Mouse (Mus musculus) kidney, adult 11 months (tissue): ENCODE results near the gene Cnr2.
A peak's percentile ranks its signal among the peaks of the same experiment; 100 is the strongest.

Experiments used
- DNase-seq: peaks from one replicate; pipeline ENCODE4 v3.0.0; 2022

Gene Cnr2

GRCm38 (mm10) chr4:135895071-135895571 lies at the start of gene Cnr2:
TSS of gene Cnr2 (plus strand) at chr4:135895394.
- no peak for DNase-seq

- no peak for DNase-seq
Observed at GRCm38 (mm10) chr4:135847581-135847980, 47.6 kb upstream of the Cnr2 start.

DNA sequence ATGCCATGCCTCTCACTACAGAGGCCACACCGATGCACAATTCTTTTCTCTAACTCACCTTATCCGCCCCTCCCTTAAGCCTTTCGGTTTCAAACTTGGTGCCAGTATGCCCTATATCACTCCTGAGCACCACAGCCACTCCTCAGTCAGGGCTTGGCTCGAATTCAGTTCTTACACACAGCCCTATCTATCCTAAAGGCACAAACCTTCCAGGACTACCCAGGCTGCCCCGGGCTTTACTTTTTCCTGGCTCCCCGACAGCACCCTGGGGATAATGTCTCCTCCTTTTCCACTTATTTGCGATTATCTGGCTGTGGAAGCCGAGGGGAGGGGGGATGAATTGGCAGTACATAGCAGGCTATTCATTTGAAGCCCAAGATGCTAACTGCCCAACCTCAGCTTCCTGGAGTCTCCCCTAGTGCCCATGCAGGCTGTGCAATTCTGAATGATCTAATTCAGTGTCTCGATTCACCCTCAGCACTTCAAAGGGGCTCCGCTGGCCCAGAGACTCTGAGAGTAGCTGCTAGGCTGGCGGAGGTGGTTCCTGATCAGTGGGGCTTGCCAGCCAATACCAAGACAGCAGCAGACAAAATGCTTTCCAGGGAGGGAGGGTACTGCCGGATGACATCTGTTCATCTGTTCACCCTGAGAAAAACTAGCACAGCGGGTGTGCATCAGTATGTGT lies 44.6 kb upstream of the Cnr2 start:
- DNase-seq: no peak

DNA sequence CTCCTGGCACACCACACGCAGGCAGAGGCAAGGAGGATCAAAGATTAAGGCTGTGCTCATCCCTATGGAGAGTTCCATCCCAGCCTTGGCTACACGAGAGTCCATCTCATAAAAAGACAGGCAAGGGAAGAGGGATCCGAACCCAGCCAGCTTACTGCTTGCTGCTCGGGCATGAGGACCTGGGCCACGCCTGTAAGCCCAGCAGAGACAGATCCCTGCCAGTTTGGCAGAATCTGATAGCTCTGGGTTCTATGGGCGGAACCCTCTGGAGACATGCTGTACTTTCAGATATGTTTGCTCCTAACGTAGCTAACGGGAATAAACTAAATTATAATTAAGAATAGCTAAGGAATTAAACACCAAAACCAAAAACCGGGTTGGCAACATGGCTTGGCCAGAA lies 43.3 kb upstream of the Cnr2 start:
- DNase-seq: no peak

- no peak for DNase-seq
Observed at GRCm38 (mm10) chr4:135853987-135854546, 41.1 kb upstream of the Cnr2 start.

- no peak for DNase-seq
Observed at GRCm38 (mm10) chr4:135854630-135855029, 40.6 kb upstream of the Cnr2 start.

DNA sequence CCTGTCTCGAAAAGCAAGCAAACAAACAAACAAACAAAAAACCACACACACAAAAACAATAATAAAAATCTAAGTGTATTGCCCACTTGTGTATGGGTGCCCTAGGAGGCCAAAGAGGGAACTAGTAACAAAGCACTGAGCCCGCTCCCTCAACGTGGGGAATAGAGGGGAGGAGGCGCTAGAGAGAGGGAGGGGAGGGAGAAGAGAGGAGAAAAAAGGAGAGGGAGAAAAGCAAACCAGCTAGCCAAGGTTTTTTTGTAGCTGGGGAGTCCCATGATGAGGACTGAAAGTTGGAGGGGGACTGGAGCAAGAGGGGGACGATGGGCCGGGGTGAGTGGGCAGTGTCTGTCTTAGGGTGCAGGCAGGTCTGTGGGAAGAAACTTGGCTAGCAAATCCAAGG lies 40.1 kb upstream of the Cnr2 start:
- no peak for DNase-seq

GRCm38 (mm10) chr4:135855536-135856222 lies 39.5 kb upstream of the Cnr2 start, which contains the start of gene Srsf10:
TSS of gene Srsf10 (plus strand) at chr4:135855747.
- peak; percentile 96 for DNase-seq

GRCm38 (mm10) chr4:135856223-135857091 lies 38.7 kb upstream of the Cnr2 start:
- DNase-seq: no peak

DNA sequence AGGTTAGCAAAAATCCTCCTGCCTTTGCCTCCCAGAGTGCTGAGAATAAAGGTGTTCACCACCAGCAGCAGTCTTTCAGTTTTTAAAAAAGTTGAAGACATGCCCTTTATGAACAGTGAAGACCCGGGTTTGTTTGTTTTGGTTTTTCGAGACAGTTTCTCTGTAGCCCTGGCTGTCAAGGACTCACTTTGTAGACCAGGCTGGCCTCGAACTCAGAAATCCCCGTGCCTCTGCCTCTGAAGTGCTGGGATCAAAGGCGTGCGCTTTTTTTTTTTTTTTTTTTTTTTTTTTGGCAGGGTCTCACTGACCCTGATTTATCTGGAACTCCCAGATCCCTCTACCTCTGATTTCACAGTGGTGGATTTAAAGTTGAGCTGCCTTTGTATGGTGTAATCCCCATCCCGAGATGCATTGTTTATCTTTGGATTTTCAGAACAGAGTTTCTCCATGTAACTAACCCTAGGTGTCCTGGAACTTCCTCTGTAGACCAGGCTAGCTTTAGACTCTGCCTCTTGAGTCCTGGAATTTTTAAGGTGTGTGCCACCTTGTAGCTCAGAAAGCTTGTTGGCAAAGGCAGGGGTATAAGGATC lies 37.5 kb upstream of the Cnr2 start:
- DNase-seq: no peak

DNA sequence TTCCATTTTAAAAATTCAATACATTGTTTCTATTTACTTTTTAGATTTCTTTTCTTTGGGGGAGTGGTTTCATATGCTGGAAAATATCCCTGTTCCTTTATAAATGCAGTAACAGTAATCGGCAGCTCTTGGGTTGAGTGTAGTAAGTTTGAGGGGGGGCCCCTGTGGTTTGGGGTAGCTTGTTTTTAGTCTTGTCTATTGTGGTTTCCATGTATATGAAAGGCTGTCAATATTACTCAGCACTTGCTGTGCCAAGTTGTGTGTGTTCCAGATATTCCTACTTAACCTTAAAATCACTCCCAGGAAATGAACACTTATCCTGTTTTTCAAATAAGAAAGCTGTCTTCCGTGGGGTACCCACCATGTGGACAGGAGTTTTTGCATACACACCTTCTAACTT lies 26.2 kb upstream of the Cnr2 start:
- no peak for DNase-seq

DNA sequence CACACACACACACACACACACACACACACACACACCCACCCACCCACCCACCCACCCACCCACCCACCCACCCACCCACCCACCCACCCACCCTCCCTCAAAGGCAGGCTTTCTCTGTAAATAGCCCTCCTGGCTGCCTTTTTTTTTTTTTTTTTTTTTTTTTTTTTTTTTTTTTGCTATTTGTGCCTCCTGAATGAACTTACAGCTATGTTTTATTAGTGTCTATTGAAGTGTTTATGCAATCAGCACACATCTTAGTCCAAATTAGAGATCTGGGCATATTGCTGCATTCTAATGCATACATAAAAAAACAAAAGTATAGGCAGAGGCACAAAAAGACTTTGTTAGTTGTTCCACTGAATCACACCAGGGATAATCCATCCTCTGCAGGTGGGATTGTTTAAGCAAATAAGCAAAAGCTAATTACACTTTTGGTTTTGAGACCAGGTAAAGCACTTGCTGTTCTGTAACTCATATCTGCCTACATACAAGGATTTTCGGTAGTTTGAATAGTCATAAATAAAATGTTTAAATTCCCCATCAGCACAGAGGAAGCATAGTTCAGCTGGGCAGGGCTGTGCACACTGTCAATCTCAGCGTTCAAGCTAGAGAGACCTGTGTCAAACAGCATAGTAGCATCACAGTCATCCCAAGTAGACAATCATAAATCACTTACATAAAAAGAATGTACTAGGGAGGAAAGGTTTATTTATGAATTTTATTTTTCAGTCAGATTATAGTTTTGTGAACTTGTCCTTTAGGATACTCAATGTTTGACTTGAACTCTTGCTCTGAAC lies 24.8 kb upstream of the Cnr2 start:
- DNase-seq: no peak

GRCm38 (mm10) chr4:135872015-135872414 lies 23.2 kb upstream of the Cnr2 start:
- no peak for DNase-seq

DNA sequence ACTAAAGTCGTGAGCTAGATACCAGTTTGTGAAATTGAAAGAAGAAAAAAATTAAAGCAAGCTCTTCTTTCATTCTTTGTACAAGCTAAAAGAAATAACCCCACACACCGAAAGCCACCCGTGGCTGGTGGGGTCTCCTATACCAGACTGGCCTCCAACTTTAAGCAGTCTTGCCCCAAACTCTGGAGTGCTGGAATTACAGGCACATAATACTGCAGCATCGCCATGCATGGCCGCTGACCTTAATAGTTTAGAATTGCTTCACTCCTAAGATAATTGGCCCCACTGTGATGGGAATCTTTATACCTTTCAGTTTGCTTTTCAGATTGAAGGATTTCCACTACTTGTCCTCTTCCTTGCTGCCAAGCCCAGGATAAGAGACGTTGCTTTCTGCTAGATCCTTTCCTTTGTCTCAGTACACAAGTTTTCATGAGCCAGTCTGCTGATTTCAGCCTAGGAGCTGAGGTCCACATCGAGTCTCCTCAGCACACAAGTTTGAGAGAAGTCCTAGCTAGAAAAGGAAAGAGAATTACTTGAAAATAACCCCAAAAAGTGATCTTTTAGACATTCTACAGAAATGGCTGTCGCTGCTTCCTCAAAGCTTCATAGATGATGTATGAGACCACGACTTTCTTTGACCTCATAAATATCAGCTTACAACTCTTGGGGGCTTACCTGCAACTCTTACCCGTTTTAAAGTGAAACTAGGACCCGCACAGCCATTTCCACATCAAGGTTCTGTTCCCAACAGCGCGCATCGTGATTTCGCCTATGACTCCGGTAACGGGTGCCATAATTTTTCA lies 22.4 kb upstream of the Cnr2 start:
- DNase-seq: no peak

- peak; percentile 93 for DNase-seq
Observed at GRCm38 (mm10) chr4:135873526-135874202, 21.5 kb upstream of the Cnr2 start, which contains the start of gene Pnrc2. TSS of gene Pnrc2 (minus strand) at chr4:135873850.

DNA sequence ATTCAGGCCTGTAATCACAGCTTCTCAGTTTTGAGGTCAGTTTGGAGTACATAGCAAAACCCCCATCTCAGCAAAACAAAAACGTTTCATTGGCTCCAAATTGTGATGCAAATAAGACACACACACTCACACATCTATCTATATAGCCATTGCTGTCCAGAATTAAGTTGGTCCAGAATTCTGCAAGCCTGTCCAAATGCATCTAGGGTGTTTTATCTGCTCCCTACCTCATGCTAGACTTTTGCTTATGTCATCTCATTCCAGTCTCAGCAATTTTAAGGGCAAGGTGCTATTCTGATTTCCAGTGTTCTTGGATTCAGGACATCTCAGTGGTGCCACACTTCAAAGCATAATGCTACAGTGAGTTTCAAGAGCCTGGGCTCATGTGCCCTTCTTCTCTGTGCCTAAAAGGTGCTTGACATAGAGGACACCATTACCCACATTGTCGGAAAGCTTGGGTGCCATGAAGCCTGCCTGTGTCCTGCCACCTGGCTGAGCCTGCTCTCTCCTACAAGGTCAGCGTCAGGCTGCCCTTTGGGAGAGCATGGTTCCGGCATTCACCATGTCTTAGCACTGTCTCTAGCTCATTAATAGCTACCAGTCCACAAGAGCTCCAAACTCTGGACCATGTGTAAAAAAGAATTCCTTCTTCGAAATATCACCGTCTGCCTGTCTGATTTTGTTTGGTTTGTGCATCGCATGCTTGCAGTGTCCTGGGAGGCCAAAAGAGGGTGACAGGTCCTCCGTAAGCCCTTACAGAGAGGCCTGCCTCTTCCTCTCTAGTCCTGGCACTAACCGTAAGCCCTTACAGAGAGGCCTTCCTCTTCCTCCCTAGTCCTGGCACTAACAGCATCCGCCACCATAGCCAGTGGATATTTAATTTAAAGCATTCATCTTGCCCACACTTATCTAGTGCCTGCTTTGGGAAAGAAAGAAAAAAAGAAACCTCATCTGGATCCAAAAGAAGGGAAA lies 20.3 kb upstream of the Cnr2 start:
- DNase-seq: no peak

DNA sequence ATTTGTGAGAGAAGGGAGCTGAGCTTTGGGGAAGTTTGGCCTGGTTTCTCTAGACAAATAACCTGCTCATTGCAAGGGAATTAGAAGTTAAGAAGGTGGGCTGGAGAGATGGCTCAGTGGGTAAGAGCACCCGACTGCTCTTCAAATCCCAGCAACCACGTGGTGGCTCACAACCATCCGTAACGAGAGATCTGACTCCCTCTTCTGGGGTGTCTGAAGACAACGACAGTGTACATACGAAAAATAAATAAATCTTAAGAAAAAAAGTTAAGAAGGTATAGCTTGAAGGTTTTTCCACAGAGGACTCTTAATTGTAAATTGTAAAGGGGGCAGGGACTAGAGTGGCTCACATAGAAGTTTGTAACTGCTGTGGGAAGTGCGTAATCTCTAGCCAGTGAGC lies 19.6 kb upstream of the Cnr2 start:
- DNase-seq: no peak

GRCm38 (mm10) chr4:135875991-135876582 lies 19.1 kb upstream of the Cnr2 start:
- DNase-seq: peak; percentile 50
